Mouse (Mus musculus) liver, adult (tissue): ENCODE data around the gene Iqcg.

Experiments
- GATA4 ChIP-seq: IDR thresholded peaks from 2 replicates; pipeline ENCODE4 v1.6.1; 2014; ENCODE audit warnings: mild to moderate bottlenecking, low read length; ENCODE audit not compliant: insufficient replicate concordance

Iqcg gene

GRCm38 (mm10) chr16:33058033-33058432 lies 2.0 kb upstream of the Iqcg start:
- no peak for TF ChIP-seq GATA4

GRCm38 (mm10) chr16:33056786-33057185 lies 768 bp upstream of the Iqcg start:
- TF ChIP-seq GATA4: no peak

GRCm38 (mm10) chr16:33055655-33056054 lies 363 bp downstream of the Iqcg start:
- no peak for TF ChIP-seq GATA4

- TF ChIP-seq GATA4: no peak
Observed at GRCm38 (mm10) chr16:33053141-33053540, 2.9 kb downstream of the Iqcg start.

GRCm38 (mm10) chr16:33049809-33050208 lies 6.2 kb downstream of the Iqcg start:
- TF ChIP-seq GATA4: no peak

- TF ChIP-seq GATA4: no peak
Observed at GRCm38 (mm10) chr16:33048686-33049085, 7.3 kb downstream of the Iqcg start.

GRCm38 (mm10) chr16:33048004-33048403 lies 8.0 kb downstream of the Iqcg start:
- TF ChIP-seq GATA4: no peak

- no peak for TF ChIP-seq GATA4
Observed at GRCm38 (mm10) chr16:33043268-33043667, 12.8 kb downstream of the Iqcg start.

GRCm38 (mm10) chr16:33042682-33043081 lies 13.3 kb downstream of the Iqcg start:
- no peak for TF ChIP-seq GATA4

- TF ChIP-seq GATA4: no peak
Observed at GRCm38 (mm10) chr16:33036006-33036405, 20.0 kb downstream of the Iqcg start.

- no peak for TF ChIP-seq GATA4
Observed at GRCm38 (mm10) chr16:33026357-33026756, 29.7 kb downstream of the Iqcg start.

GRCm38 (mm10) chr16:33024456-33025104 lies 31.4 kb downstream of the Iqcg start:
- no peak for TF ChIP-seq GATA4

GRCm38 (mm10) chr16:33023750-33024149 lies 32.3 kb downstream of the Iqcg start:
- no peak for TF ChIP-seq GATA4

GRCm38 (mm10) chr16:33021381-33021780 lies 34.6 kb downstream of the Iqcg start:
- no peak for TF ChIP-seq GATA4

GRCm38 (mm10) chr16:33019117-33019770 lies 36.8 kb downstream of the Iqcg start:
- no peak for TF ChIP-seq GATA4

GRCm38 (mm10) chr16:33017677-33018349 lies 38.2 kb downstream of the Iqcg start:
- TF ChIP-seq GATA4: no peak
